Mouse (Mus musculus) brain, embryonic 18.5 days (tissue): ENCODE measurements around the gene Eif4b.

ENCODE experiments used
- DNase-seq: peaks from one replicate; pipeline ENCODE4 v3.0.0-alpha.2; 2012; ENCODE audit warnings: low read depth, low spot score

Eif4b gene

DNA sequence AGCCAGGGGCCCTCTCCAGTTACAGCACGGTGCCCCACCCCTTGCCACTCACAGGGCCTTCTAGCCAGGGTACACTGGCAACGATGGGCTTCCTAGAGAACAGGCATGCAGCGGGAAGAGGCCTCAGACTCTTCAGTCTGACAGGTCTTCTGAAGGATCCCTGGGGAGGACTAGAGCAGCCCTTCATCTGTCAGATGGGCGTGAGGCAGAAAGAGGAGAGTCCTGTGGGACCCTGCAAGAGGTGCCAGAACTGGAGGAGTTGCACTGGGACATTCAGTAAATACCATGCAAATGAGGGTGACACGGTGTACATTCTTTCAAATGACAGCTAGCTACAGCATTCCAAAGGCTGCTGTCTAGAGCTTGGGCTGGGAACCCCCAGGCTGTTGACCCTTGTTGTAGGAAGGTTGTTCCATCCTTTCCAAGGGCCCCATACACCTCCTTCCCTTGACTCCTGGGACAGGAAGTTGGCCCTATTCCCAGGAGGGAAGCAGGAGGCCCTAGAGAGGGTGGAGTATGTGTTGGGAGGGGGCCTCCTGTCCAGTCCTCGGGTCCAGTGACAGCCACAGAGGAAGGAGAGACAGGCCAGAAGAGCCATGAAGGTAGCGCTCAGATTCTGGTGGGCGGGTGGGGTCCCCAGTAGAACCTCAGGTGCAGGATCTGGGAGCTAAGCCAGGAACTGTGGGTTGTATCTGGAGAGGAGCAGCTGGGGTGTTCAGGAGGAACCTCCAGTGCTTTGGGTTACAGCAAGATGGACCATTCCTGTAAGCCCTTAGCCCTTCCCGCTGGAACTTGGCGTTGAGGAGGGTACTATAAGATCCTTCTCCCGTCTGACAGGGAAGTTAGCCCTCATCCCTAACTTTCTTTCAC lies 28.3 kb downstream of the Eif4b start:
- DNase-seq: no peak

DNA sequence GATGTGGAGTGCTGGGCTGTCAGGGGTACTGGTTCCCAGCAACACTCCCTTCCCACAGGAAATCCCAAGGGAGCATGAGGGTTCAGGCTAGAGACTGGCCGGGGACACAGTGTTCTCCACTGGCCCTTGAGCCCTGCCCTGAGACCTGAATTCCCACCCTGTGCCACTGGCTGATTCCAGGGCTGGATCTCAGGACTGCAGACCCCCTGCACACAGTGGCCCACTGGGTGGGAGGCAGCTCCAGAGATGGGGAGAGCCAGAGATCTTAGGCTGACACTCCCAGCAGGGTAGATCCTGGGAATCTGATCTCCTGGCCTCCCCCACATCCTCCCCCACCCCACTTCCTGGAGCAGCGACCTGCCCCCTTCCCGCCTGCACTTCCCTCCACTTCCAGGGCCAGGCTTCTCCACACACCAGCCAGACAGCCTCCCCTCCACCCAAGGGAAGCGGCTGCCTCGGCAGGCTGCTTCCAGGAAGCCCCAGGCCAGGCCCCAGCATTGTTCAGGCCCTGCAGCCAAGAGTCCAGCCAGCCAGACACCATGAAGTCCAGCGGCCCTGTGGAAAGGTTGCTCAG lies 29.1 kb downstream of the Eif4b start:
- DNase-seq: no peak

DNA sequence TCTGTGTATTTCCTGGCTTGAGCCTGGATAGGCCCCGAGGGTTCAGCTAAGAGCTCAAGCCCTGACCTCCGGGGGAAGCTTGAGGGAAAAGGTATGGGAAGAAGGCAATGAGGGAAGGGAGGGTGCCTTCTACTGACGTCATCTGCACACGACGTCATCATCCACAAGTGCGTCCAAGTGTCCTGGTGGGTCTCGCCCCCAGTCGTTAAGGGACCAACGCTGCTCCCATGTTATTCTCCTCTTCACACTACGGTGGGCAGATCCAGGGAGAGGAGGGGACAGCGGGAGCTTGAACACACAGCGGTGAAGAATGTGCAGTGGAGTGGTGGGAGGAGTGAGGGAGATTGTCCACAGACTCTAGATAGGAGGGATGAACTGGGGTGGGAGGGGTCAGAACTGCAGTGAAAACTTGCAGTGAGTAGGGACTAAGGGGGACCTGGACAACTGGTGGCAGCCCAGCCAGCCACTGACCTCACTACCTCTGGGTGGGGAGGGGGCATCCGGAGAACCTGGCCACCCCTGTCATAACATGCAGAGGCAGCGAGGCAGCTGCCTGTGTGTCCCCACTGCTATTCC lies 29.9 kb downstream of the Eif4b start:
- DNase-seq: no peak

DNA sequence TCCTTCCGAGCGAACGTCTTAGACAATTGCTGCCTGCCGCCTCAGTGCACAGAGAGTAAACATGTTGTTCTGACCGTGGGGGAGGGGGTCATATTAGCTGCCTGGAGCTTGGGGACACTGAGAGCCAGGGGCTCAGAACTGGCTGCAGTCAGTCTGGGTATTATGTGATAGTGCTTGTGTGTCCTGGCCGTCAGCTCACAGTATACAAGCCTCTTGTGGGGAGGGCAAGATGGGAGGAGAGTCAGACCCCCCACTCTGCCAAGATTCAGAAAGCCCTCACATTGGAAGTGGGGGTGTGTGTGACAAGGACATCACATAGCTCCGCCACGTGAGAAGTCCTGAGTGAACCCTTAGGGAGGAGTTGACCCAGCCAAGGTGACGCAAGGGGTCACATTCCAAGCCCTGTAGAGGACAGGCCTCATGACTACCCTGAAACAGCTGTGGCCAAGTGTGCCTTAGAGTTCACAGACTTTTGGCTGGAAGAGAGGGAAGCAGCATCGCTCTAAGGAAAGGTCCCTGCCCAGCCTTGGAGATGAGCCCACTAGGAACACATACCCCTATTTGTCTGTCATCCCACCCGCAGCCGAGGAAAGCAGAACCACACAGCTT lies 30.5 kb downstream of the Eif4b start:
- DNase-seq: no peak

DNA sequence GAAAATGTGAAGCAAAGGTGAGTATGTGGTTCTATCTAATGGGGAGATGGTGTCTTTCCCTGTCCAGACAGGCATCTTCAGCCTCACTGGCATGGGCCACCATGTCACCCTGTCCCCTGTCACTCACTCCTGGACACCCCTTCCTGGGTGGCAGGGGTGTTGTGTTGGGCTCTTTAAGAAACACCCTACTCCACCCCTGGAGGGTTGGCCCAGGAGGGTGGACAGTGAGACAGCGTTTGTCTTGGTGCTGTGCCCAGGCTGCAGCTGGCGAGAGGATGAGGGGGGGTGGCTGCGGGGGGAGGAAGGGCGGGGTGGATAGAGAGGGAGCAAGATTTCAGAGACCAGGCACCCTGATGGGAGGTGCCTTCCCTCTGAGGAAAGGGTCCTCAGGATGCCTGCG lies 31.8 kb downstream of the Eif4b start:
- no peak for DNase-seq

DNA sequence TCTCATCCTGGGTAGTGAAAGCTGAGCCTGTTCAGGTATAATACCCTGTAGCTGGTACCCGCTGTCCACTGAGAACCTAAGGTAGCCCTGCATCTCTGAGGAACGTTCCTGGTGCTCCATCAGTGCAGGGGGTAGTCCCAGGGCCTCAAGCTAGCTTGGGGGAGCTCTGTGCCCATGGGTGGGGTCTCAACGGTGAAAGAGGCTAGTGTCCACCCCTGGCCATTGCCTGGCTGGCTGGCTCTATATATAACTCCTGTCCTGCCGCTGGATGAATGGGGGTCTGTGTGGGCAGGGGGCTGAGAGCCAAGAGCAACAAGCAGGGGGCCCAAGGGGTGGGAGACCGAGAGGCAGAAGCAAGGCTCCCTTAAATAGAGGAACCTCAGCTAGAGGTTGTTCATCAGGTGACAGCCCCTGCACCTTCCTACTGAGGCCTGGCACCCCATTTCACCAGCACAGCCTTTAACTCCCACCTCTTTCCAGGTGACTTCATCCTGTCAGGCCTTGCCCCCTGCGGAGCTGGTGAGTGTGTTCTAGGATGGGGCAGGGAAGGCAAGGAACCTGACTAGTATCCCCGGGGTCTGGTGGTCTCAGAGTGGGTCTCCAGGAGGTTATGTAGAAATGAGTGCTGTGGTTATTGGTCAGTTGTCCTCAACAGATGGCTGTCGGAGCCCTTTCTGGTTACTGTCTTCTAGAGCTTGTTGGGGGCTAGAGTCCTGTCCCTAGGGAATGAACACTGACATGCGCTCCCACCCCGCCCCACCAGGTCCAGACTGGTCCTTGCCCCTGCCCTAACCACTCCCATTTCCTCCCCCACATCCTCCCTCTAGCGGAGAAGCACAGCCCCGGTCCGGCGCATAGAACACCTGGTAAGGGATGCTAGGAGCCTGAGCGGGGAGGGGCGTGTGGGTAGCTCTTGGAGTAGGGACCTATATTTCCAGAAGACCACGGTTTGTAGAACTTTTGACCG lies 32.5 kb downstream of the Eif4b start:
- DNase-seq: no peak

DNA sequence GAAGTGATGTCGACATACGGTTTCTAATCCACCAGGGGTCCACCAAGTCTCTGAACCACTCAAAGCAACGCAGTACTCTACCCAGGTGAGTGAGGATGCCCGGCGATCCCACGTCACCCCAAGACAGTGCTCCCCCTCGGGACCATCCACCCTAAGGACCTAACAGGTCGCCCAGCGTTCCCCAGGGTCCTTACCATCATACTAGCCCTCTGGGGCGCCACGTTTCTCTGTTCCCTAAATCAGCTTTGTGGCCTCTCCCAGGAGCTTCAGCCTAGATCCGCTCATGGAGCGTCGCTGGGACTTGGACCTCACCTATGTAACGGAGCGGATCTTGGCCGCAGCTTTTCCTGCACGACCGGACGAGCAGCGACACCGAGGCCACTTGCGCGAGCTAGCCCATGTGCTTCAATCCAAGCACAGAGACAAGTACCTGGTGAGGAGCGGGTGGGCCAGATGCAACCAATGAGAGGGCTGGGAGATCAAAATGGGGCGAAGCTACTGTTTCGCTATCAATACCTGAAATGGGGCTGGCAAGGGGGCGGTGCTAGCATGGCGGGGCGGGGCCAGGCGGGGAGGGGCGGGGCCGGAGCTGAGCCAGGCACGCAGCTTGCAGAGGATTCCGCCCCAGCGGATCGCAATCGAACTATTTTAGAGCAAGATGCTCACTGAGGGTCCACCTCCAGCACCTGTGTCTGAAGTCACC lies 33.3 kb downstream of the Eif4b start:
- DNase-seq: no peak

DNA sequence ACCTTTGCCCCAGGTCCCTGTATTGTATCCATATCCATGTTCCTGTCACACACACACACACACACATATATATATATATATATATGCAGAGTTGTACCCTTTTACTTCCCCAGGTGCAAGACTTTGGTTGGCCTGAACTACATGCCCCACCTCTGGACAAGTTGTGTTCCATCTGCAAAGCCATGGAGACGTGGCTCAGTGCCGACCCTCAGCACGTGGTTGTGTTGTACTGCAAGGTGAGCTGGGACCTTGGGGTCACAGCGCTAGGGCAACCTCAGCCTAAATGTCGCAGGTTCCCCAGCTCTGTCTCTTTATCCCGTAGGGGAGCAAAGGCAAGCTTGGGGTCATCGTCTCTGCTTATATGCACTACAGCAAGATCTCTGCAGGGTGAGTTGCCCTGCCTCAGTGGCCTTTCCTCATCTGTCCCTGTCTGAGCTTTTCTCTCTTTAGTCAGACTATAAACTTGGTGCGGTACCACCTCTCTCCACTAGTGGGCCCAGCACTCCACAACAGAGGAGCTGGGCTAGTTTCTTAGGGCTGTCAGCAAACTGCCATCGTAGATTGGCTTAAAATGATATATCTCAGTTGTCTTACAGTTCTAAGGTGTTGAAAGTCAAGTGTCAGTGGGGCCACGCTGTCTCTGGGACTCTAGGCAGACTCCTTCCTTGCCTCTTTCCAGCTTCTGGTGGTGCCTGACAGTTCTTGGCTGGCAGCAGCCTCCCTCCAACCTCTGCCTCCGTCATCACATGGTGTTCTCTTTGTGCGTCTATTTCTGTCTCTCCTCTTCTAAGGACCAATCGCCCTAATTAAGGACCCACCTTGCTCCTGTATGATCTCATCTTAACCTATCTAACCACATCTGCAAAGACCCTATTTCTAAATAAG lies 34.4 kb downstream of the Eif4b start:
- no peak for DNase-seq

DNA sequence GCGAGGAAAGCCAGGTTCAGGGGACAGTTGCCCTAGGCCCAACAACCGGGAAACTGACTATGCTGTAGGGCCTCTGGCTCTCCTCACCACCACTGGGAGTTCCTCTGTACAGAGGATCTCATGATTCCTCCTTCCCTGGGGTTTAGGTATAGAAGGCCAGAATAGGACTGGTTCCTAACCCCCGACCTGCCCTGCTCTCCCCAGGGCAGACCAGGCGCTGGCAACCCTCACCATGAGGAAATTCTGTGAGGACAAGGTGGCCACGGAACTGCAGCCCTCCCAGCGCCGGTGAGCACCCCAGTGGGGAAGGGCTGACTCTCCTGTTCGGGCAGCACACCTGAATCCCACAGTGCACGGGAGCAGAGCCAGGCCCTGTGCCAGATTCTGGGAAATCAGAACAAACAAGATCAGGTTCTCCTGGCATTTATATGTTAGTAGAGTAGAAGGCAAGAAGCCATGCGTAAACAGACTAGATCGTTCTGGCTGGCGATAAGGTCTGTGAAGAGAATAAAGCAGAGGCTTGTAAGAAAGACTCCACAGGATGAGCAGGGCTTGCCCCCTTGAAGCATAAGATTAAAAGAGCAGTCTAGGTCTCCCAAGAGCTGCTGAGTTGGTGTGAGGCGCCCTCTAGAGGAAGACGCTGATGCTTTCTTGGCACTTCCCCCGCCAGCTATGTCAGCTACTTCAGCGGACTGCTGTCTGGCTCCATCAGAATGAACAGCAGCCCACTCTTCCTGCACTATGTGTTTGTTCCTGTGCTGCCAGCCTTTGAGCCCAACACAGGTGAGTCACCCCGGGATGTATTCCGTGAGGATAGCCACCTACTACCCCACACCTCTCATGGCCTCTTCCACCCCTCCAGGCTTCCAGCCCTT lies 35.3 kb downstream of the Eif4b start:
- no peak for DNase-seq

DNA sequence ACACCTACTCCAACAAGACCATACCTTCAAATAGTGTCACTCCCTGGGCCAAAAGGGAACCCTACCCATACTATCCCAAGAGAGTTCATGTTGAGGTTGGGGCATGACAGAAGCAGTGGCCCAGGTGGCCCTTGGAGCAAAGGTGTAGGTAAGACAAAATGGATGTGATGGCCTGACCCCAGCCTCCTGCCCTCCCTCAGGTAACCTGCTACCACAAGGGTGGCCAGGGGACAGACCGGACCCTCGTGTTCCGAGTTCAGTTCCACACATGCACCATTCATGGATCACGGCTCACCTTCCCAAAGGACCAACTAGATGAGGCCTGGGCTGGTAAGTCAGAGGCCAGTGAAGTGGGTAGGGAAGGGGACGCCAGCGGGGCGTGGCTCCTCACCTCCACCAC lies 36.7 kb downstream of the Eif4b start:
- no peak for DNase-seq

DNA sequence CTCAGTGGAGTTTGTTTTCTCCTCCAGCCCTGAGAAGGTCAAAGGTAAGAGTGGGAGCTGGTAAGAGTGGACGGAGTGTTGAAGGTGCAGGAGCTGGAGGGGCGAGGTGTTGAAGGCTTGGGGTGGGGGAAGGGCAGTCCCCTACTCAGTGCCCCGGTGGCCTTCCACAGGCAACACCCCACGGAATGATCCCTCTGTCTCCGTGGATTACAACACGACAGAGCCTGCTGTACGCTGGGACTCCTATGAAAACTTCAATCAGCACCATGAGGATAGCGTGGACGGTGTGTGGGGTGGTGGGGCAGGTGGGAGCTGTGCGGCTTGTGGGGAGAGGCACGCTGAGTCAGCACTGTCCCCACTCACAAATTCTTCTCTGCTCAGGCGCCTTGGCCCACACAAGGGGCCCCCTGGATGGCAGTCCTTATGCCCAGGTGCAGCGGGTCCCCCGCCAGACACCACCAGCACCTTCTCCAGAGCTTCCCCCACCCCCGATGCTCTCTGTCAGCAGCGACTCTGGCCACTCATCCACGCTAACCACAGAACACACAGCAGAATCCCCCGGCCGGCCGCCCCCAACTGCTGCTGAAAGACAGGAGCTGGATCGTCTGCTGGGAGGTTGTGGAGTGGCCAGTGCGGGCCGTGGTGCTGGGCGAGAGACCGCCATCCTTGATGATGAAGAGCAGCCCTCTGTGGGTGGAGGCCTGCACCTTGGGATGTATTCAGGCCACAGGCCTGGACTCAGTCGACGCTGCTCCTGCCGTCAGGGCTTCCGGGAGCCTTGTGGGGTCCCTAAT lies 37.3 kb downstream of the Eif4b start:
- DNase-seq: no peak

DNA sequence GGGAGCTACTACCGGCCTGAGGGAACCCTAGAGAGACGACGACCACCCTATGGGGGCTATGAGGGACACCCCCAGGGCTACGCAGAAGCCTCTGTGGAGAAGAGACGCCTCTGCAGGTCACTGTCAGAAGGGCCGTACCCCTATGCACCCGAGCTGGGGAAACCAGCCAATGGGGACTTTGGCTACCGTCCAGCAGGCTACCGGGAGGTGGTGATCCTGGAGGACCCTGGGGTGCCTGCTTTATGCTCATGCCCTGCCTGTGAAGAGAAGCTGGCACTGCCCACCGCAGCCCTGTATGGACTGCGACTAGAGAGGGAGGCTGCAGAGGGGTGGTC lies 37.9 kb downstream of the Eif4b start:
- DNase-seq: no peak

DNA sequence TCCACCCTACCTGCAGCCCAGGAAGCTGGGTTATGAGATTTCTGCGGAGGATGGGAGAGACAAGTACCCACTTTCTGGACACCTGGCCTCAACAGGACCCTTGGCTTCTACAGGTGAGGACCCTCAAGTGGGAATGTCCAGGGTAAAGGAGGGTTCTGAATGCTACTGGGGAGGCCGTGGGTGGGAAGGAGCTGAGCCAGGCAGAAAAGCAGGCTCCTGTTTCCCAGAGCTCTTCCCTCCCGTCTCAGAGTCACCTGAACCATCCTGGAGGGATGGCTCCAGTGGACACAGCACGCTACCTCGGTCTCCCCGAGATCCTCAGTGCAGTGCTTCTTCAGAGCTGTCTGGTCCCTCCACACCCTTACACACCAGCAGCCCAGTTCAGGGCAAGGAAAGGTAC lies 38.6 kb downstream of the Eif4b start:
- no peak for DNase-seq

DNA sequence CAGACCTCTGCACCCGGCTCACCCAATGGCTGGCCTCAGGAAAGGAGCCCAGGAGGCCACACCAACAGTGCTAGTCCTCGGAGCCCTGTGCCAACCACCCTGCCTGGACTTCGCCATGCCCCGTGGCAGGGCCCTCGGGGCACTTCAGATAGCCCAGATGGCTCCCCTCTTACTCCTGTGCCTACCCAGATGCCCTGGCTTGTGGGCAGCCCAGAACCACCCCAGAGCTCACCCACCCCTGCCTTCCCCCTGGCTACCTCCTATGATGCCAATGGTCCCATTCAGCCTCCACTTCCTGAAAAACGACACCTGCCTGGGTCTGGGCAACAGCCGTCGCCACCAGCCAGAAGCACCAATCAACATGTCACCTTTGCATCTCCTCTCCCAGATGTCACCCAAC lies 39.3 kb downstream of the Eif4b start:
- DNase-seq: no peak

DNA sequence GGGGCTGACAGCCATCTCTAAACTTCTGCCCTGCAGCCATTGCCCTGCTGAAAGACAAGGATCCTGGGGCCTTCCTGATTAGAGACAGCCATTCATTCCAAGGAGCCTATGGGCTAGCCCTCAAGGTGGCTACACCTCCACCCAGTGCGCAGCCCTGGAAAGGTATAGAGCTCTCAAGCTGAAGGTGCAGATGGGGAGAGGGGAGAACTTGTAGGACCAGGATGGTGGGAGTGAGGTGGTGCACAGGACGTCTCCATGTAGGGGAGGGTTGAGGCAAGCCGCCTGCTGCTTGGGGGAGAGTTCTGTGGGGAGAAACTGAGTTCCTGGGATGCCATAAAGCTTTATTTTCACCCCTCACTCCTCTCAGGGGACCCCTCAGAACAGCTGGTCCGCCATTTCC lies 40.1 kb downstream of the Eif4b start:
- no peak for DNase-seq

DNA sequence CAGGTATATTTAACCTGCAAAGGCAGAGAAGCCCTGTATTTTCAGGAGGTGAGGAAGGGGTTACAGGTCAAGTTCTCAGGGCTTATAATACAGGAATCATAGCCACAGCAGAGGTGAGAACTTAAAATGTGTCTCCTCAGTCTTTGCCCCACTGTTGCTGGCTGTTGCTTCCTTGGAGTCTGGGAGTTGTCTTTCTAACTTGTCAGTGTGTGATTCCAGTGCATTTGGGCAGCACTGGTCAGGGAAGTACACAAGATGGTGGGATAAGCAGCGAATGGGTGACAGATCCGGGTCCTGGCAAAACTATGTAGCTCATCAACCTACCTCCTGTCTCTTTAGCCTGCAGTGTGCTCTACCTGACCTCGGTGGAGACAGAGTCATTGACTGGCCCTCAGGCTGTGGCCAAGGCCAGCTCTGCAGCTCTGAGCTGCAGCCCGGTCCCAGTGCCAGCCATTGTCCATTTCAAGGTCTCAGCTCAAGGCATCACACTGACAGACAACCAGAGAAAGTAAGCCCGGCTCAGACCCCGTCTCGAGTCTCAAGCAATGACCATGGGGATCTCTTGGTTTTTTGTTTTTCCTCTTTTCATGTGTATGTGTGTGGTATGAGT lies 41.2 kb downstream of the Eif4b start:
- no peak for DNase-seq

DNA sequence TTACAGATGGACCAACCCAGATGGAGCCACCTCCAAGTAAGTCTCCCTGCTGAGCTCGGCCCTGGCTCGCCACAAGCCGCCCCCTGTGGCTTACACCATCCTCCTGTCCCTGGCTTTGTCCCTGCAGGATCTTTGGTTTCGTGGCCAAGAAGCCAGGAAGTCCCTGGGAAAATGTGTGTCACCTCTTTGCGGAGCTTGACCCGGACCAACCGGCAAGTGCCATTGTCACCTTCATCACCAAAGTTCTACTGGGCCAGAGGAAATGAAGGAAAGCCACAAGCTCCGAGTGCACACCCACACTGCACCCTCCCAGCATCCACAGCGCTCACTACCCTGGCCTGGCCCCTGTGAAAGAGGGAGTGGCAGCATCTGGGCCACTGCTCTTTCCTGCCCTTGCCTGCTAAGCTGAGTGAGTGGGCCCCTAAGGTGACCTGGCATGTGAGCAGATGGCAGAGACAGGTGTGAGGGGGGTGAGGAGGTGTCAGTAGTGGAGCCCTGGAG lies 42.2 kb downstream of the Eif4b start:
- no peak for DNase-seq
